Mouse (Mus musculus) lung, postnatal 14 days (tissue): ENCODE data around the gene Fanca.
"Not testable (repeated sequence)": the region's sequence is repeated elsewhere in the genome, so short reads cannot be mapped to it uniquely, and the experiment has no call there.

Source experiments
- DNase-seq: peaks from one replicate; pipeline ENCODE4 v3.0.0; 2021

The Fanca gene

DNA sequence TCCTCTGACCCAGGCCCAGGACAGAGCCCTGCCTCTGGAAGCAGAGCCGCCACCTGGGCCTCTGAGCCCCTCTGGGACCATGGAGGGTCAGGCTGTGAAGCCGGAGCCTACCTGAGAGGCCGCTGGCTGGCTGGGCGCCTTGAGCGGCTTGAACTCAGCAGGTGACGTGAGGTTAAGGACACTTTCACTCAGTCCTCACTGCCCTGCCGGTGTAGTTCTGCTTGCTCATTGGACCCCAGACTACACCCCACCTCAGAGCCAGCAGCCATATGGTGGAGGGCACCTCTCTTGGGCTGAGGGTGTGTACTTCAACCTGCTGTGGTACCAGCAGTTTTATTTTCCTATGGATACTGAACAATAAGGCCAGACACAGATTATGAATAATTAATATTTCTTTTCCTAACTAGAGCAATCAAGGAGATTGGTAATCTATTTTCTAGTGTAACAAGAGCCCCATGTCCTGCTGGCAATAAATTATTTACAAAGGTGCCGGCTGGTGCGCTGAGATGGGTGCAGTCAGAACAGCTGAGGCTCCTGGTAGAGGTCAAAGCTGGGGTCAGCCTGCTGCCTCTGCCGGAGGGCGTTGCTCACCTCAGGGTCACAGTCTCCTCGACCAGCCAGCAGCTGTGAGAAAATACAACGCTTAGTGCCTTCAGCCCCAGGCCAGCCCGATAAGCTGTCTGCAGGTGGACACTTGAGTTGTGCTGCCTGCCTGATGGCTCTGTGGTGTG lies 50.3 kb downstream of the Fanca start:
- no peak for DNase-seq

- DNase-seq: not testable (repeated sequence)
These were observed 60.8 kb downstream of the Fanca start for GRCm38 (mm10) chr8:123257593-123257992.

DNA sequence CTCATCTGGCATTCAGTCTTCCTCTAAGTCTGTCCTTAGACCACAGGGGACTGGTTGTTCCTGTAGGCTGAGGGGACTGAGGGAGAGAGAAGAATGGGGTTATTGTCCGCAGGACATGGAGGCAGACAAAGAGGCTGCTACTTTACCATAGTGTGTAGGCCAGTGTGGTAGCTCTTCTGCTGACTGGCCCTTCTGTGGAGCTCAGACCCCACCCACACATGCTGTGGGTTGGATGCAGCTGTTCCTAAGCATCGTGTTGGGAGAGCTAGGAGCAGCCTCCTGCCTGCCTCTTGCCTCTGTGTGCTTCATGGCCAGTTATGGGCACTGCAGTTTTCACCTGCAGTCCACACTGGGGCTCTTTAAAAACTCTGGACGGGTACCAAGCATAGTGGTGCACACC lies 61.3 kb downstream of the Fanca start:
- DNase-seq: no peak

DNA sequence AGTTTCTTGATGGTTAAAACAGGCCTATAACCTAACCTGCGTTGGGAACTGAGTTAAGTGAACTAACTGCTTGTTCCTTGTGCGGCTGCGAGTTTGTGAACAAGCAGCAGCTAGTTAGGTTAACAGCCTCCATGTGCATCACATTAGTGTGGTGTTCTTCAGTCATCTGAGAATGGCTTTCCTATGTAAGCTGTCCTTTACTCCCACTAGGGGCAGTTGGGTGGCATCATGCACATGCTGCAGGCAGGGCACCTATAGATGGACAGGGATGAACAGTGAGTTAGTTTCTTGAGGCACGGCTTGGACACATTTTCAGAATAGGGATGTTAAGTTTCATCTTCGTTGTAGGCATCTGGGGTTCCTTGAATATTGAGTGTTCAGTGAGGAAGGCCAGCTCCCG lies 63.2 kb downstream of the Fanca start:
- DNase-seq: no peak

DNA sequence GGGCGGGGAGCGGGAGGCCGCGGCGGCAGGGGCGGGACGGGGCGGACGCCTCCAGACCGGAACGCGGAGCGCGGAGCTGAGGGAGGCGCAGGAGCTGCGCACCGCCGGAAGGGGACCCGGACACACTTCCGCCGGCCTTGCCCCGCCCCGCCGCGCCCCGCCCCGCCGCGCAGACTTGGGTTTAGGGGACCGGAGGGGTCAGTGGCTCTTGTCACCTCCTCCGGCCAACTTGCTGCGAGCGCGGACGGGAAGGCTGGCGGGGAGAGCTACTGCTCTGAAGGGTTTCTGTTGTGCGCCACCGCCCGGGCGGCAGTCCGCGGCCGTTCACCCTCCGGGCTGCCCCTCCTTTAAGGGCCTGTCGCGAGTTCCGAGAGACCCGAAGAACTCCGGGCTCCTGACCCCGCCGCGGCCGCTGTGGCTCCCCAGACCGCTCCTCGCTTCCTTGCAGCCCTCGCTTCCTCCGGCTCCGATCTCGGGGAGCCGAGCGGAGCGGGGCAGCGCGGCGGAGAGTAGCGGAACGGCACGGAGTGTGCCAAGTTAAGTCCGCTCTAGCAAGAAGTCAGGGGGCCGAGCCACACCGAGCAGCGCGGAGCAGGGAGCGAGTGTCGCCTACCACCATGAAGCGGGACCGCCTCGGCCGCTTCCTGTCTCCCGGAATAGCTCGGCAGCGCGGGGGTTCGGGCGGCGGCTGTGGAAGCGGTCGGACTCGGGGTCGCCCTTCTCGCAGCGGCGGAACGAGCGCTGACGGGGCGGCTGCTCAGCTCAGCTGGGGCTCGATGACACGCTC lies 64.1 kb downstream of the Fanca start, which contains the start of the genes Zfp276 and Vps9d1:
TSS of gene Zfp276 (plus strand) at position 97 of the 787 bp plus-strand sequence.
TSS of gene Vps9d1 (minus strand) at position 250 of the 787 bp plus-strand sequence.
- peak; percentile 89 for DNase-seq

GRCm38 (mm10) chr8:123253451-123254098 lies 64.8 kb downstream of the Fanca start:
- DNase-seq: no peak

DNA sequence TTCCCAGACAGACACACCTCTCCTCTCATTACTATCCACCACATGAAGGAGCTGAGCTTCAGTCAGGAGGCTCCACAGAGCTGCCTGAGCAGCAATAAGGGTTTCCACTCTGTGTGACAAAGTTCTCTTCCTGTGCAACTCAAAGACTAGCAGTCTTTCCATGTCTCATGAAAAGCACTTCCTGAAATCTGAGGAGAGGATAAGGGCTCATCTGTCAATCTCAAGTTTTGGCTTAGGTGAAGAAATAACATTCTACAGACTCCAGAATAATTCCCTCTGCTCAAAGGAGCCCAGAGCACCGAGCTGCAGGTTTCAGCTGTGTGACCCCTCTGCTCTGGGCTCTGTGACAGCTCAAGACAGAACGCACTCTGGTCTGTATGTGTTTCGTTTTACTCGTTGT lies 65.5 kb downstream of the Fanca start:
- DNase-seq: no peak

GRCm38 (mm10) chr8:123250940-123251339 lies 67.4 kb downstream of the Fanca start:
- DNase-seq: no peak

- DNase-seq: no peak
These were observed 69.8 kb downstream of the Fanca start for GRCm38 (mm10) chr8:123248596-123248995.

GRCm38 (mm10) chr8:123247748-123248147 lies 70.6 kb downstream of the Fanca start:
- no peak for DNase-seq

- DNase-seq: no peak
These were observed 72.8 kb downstream of the Fanca start for GRCm38 (mm10) chr8:123245543-123245942.

DNA sequence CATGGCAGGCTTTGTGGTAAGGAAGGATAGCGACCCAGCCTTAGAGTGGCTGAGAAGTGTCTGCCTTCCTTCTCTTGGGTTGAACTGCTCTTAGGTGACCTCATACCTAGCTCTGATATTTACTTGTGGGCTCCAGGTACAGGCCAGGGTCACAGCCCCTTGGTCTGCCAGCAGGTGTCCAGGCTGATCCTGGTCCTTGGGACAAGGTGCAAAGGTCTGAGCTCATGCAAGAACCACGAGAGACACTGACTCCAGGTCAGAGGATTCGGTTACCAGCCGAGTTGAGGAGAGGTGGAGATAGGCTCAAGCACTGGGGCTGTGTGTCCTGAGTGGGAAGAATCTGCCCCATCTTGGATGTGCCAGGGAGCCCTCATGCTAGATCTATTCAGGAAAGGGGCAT lies 74.0 kb downstream of the Fanca start:
- DNase-seq: no peak

- no peak for DNase-seq
These were observed 75.3 kb downstream of the Fanca start for GRCm38 (mm10) chr8:123243053-123243452.

GRCm38 (mm10) chr8:123242107-123242923 lies 76.1 kb downstream of the Fanca start:
- DNase-seq: no peak

GRCm38 (mm10) chr8:123239398-123239797 lies 79.0 kb downstream of the Fanca start:
- no peak for DNase-seq

DNA sequence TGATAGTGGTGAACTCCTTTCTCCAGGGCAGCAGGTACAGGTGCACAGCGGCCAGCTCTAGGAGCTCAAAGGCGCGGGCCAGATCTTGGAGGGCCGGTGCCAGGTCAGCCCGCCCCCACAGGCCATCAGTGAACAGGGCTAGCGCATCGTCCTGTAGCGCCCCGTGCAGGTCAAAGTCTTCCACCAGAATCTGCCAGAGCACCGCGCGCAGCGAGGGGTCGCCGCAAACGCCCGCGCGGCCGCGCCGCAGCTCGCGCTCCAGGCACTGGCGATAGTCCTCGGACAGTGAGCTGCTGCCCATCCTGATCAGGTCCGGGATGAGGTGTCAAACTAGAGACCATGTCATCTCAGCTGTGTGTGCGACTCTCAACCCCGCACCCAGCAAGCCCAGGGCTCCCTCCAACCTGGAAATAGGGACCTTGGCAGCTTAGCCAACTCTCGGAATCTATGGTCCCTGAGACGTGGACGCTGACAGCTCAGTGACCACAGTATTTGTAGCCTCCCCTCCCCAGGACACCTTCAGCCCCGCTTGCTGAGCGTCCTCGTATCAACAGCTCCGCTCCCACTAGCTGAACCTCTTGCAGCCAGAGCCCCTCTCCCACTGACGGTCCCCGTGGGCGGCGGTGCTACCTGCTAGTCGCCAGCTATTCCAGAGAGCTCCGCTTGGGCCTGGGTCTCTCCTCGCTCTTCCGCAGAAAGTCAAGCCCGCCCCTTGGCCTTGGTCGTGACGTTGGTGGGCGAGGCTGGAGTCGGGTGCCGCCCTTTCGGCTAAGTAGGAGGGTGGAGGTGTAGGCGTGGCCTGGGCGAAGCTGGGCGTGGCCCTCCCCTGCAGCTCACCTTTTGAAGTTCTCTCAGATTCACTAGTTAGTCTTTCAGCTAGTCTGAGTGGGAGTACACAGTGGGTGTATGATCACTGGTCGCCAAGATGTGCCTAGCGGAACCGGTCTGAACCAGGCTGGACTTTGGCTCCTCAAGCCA lies 82.6 kb downstream of the Fanca start, which contains the start of gene Spata2l:
TSS of gene Spata2l (minus strand) at position 714 of the 978 bp plus-strand sequence.
- peak; percentile 87 for DNase-seq

GRCm38 (mm10) chr8:123234918-123235519 lies 83.4 kb downstream of the Fanca start:
- DNase-seq: no peak

- no peak for DNase-seq
These were observed 84.6 kb downstream of the Fanca start for GRCm38 (mm10) chr8:123233760-123234159.

DNA sequence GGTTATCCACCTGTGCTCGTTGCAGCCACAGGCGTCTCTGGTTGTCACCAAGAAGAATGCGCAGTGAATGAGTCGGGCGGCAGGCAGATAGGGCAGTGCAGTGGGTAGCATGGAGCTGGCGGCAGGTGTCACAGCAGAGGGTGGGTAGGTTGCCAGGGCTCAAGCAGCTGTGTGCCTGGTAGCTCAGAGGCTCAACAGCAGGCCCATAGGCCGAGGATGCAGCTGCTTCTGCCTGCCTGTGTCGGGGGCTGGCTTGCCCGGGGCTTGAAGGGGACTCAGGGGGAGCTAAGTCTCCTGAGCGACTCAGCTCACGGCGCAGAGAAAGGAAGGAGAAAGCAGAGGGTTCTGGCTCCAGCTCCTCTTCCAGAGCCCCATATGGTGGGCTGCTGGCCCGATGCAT lies 85.1 kb downstream of the Fanca start:
- DNase-seq: no peak

DNA sequence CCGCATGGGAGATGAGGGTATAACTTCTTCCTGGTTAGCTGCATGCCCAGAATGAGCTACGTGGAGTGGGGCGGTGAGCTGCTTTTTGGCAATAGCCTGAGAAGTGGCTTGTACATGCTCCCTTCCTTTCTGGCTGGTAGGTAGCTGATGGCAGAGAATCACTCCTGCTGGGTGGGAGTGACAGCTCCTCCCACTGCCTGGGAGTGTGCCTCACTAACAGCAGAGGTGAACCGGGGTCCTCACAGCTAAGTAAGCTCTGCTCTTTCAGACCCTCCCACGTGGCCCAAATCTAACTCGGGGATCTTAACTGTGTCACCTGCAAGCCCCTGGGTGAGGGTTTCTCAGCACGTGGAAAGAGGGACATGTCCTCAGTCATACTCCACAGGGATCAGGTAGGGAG lies 85.8 kb downstream of the Fanca start:
- DNase-seq: no peak

- no peak for DNase-seq
These were observed 86.6 kb downstream of the Fanca start for GRCm38 (mm10) chr8:123231742-123232141.
